Mouse (Mus musculus): ENCODE results near the gene Tspan8.
A peak's percentile ranks its signal among the peaks of the same experiment; 100 is the strongest.
"Not testable (repeated sequence)": the region's sequence is repeated elsewhere in the genome, so short reads cannot be mapped to it uniquely, and the experiment has no call there.

The Tspan8 gene

GRCm38 (mm10) chr10:115816511-115816910 lies at the start of gene Tspan8:
Tspan8 (plus strand) TSS chr10:115816832.
- no peak for DNase-seq (ENCODE audit: low spot score in 2 of 2)

DNA sequence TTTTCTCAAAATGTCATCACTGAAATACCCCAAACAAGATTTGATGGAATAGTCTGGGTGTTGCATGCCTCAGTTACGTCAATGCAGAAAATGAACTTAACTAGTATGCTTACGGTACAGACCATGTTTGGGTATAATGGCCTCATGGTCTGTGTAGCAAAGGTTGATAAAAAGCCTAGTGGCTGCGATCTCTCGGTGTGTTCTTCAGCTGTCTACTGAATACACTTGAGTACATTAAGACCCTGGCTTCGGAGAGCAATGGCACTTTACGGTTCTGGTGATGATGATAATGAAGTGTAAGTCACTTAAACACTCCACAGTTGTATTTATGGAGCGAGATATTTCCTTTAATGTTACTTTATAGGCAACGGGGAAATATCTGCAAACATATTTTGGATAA lies 46.6 kb upstream of the Tspan8 start:
- DNase-seq (ENCODE audit: low spot score in 2 of 2) = no peak

DNA sequence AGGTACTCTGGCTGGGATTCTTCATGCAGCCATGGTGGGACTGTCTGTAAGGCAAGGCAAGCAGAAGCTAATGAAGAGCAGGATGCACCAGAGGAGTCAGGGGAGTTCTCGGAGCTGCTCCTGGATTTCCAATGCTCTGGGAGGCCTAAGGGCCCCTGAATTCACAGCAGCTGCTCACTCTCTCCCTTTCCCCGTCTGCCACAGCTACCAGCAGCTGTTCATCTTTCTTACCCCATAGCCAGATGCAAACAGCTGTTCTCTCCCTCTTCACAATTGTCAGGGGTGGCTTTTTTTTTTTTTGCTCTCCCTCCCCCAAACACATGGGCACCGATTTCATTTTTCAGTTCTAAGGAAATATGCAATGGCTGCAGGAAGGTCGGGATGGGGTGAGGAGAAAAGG lies 42.2 kb upstream of the Tspan8 start:
- DNase-seq (ENCODE audit: low spot score in 2 of 2) = no peak

DNA sequence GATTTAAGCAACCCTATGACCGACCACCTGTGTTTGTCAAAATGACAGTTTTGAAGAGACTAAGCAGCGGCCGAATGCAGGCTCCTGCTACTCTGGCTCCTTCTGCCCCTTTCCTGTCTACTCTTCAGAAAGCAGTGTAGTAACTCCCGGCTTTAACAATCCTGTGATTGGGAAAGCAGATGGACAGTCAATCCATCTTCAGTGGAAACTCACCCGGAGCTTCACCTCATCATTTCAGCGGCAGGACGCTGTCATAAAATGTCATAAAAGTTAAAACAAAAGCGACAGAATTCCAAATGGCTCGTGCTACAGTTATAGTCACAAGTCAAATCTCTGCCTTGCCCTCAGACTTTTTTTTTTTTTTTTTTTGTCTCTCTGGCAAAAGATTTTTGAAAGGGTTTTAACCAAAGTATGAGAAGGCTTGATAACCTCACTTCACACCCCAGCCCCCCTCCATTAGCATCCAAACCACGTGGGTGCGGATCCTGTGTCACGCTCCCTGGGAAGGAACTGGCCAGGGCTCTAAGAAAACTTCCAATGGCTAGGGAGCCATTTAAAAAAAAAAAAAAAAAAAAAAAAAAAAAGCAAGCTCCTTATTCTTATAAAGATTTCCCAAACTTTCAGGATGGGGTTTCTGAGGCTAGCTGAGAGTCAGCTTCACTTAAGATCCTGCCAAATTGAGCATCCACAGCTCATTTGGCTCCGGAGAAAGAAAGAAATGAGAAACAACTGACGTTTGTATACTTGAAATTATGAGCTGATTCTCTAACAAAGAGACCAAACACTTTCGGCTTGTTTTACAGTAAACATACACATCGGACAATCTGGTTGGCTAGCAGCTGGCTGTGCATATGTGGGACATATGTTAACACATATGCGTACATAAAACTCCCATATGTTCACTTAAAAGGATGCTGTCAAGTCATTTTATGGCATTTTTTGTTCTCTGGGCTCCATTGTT lies 40.4 kb upstream of the Tspan8 start:
- DNase-seq (ENCODE audit: low spot score in 2 of 2) = no peak

GRCm38 (mm10) chr10:115777366-115777765 lies 39.3 kb upstream of the Tspan8 start:
- DNase-seq (ENCODE audit: low spot score in 2 of 2) = no peak

DNA sequence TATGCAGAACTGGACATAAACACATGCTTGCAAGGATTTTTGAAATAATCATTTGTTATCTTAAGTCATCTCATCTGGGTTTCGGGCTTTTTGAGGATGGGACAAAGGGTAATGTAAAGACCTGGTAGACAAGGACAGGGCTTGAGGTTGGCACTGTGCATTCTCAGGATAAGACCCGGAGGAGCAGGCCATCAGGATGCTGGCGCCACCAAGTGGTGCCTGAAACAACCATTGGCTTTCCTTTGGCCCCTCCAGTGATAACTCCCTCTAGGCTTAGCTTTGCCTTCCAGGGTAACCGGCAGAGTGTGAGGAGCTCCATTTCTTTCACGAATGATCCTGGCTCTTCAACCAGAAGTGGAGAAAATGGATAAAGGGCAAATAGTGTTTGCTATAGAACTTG lies 38.0 kb upstream of the Tspan8 start:
- DNase-seq (ENCODE audit: low spot score in 2 of 2) = peak in 1 of 2 experiments; percentile 2

- DNase-seq (ENCODE audit: low spot score in 2 of 2) = no peak
Measured at GRCm38 (mm10) chr10:115780239-115781016, 36.2 kb upstream of the Tspan8 start.

- no peak for DNase-seq (ENCODE audit: low spot score in 2 of 2)
Measured at GRCm38 (mm10) chr10:115783232-115783631, 33.4 kb upstream of the Tspan8 start.

DNA sequence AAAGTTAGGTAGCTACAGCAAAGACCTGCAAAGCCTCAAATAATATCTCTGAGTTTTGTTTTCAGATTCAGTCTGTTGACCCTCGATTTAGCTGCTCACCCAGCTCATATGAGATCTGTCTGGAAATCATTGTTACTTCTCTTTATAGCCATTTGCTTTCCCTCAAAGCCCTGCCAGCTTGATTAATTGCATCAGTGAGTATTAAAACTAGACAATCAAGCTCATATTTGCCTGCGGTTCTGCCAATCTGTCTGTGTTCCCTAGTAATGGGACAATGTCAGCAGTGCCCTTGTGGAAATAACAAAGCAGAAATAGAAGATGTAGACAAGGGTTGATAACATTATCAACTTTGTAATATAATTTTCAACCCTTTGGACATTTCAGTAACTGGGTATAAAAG lies 25.8 kb upstream of the Tspan8 start:
- DNase-seq (ENCODE audit: low spot score in 2 of 2) = no peak

DNA sequence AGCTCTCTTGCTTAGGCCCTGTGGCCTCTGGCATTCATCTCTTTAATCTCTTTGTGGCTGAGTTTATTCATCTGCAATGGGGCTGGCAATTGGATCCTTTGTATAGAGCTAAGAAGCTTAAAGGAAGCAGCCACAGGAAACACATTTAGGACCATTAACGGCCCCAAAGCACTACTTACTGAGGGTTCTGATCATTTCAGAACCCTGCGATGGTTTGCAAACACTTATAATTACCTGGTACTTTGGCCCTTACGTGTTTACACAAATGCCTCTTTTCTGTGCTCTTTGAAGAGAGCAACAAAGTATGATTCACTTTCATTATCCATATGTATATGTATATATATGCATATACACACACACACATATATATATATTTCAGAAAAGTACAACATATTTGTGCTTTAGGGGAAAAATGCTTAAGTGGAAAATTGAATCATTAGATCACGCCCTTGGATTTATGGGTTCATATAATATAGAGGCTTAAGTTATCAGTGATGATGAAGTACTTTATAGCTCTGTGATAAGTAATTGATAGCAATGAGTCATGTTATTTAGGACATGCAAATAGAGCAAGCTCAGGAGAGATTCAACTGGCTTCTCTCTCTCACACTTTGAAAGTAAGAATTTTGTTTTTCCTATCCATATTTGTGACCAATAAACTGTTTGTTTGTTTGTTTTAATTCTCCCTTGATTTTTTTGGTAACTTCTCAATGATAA lies 20.4 kb upstream of the Tspan8 start:
- DNase-seq (ENCODE audit: low spot score in 2 of 2) = no peak

DNA sequence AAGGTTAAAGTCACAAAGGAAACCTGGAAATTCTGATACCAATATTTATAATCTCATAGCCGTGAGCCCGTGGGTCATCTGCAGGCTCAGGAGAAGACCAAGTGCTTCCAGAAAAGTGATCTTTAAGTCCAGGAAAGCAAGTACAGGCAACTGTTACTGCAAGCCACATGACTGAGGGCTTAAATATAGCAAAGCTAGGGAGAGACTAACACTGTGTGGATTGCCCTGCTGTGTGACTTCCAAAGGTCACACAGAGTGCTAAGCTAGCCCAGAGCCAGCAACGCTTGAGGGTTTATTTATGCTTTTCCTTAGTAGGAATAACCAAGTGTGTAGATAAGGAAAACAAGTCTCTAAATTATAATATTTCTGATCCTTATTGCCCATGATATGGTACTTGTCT lies 15.2 kb upstream of the Tspan8 start:
- DNase-seq (ENCODE audit: low spot score in 2 of 2) = no peak

DNA sequence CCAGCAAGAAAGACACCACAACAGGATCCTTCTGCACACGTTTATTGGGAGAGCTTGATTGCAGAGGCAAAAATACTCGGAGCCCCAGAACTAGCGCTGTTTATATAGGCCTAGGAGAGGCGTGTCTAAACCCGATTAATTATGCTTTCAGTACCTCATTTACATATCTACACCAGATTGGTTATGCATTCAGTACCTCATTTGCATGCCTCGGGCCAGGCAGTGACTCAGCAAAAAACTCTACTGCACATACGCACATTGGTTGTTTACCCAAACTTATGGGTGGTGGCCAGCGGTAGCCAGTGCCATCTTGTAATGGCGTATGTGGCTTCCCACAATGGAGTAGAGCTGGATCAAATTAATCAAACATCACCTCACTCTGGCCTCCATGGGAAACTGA lies 13.6 kb upstream of the Tspan8 start:
- not testable (repeated sequence) for DNase-seq (ENCODE audit: low spot score in 2 of 2)

DNA sequence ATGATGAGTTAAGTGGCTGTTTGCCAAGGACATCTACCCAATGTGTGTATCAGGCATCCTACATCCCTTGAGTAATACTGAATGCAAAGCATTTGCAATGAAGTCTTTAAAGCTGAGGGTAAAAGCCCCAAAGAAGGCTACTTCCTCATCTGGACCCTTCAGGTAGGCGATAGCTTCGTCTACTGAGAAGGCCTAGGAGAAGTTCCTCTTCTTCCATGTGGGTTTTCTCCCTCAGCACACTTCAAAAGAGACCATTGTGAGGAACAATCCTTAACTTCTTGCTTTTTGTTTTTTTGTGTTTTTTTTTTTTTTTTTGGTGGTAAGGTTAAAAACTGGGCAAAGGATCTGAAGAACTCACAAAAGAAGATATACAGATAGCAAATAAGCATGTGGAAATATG lies 12.9 kb upstream of the Tspan8 start:
- DNase-seq (ENCODE audit: low spot score in 2 of 2) = no peak

- DNase-seq (ENCODE audit: low spot score in 2 of 2) = no peak
Measured at GRCm38 (mm10) chr10:115805987-115806386, 10.6 kb upstream of the Tspan8 start.

DNA sequence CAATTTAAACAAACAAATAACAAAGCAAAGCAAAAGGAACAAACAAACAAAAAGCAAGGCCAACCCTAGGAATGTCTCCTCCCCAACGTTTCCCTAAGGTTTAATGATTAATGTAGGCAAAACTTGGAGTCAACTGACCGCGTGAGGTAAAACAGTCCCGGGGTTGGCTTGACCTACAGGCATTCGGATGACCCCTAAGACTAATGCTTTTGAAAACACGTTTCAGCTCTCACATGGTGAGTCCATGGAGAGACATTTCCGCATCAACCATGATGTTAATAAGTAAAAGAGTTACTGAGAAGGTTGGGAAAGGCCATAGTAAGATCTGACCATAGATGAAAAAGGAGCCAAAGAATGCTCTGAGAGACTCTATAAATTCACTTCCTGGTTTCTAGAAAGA lies 7.5 kb upstream of the Tspan8 start:
- DNase-seq (ENCODE audit: low spot score in 2 of 2) = no peak

GRCm38 (mm10) chr10:115811519-115811918 lies 5.1 kb upstream of the Tspan8 start:
- DNase-seq (ENCODE audit: low spot score in 2 of 2) = no peak

GRCm38 (mm10) chr10:115814878-115815277 lies 1.8 kb upstream of the Tspan8 start:
- DNase-seq (ENCODE audit: low spot score in 2 of 2) = no peak

DNA sequence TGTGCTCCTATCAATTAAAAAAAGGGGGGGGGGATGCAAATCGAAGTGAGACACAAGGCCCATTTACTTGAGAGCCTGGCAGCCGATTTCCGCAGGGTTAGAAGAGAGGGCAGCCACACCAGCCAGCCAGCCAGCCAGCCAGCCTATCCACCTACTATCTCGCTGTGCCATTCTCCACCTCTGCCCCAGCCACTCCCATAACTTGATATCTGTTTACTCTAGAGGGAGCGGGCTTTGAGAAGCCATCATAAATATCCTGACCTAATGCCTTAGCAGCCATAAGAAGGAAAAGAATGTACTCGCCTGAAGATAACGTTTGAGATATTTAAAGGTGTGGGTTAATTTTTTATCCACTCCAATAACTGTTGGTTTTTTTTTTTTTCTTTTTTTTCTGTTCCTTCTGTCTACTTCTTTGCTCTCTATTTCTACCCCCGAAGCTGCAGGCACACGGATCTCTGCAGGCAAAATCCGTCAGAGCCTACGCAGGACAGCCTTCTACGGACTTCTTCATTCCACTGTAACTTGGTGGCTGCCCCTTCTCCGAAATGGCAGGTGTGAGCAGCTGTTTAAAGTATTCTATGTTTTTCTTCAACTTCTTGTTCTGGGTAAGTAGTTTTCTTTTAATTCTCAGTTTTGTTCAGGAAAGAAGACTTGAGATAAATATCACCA lies 558 bp downstream of the Tspan8 start:
- no peak for DNase-seq (ENCODE audit: low spot score in 2 of 2)

DNA sequence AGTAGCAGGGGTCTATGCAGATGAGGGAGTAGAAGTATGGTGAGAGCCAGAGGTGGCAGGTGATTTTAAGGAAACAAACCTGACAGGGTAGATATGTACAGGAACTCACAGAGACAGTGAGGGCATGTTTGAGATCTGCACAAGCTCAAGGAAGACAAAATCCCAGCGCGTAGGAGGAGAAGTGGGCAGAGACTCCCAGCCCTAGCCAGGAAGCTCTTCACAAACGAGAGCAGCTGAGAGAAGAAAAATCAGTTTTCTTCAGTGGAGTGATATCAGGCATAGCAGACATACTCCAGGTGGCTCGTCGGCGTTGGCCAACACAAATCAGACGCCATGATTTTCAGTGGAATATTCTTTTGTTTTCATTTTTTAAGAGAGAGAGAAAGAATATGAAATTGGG lies 8.7 kb downstream of the Tspan8 start:
- DNase-seq (ENCODE audit: low spot score in 2 of 2) = peak in 1 of 2 experiments; percentile 4

- DNase-seq (ENCODE audit: low spot score in 2 of 2) = no peak
Measured at GRCm38 (mm10) chr10:115828872-115829271, 12.2 kb downstream of the Tspan8 start.

DNA sequence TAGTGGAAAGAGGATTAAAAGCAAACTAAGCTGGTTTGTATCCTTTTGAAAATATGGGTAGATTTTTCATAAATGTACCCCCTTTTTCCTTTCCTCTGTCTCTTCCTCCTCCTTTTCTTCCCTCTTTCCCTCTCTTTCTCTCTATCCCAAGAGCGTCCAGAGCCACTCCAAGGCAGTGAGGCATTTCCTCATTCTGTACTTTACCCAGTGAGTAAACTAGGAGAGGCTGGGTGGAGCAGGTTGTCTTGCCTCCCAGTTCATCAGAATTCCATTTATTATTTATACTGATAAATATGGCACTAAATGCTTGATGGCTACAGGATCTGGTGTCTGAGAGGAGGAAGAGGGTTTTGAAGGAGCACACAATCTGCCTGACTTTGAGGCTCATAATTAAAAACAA lies 13.1 kb downstream of the Tspan8 start:
- no peak for DNase-seq (ENCODE audit: low spot score in 2 of 2)

- DNase-seq (ENCODE audit: low spot score in 2 of 2) = no peak
Measured at GRCm38 (mm10) chr10:115830726-115831125, 14.1 kb downstream of the Tspan8 start.
